Mouse (Mus musculus) left cerebral cortex, postnatal 10 days (tissue): ENCODE measurements around the gene Evc. TPM values are rescaled to one million over a fixed set of nuclear protein-coding genes. Genes with fewer than 3 reads are reported as not detected.

Experiments
- DNase-seq, 2 experiments: peaks; one replicate each; pipeline ENCODE4 v3.0.0; 2021 to 2022; ENCODE audit warnings: low spot score in 2 of 2, mixed read lengths in 1 of 2; ENCODE audit errors: extremely low spot score in 1 of 2
- intact Hi-C: fragments of 180-260 bp; cut with DNase I; formaldehyde crosslinking; loops from one replicate; pipeline ENCODE4 v1.15.1; 2025
- total RNA-seq, 2 experiments: library from RNA; stranded (reverse); gene quantifications; 2 replicates each; pipeline ENCODE4 v1.2.3; 2021

Gene Evc
- total RNA-seq, 2 experiments from 2014 or later, result 4.6 to 4.9 TPM

GRCm38 (mm10) chr5:37245651-37246050 is 91.0 kb downstream of the Evc start:
- DNase-seq, result peak; percentile 83 to 88
- intact Hi-C loops, result no loop called here

GRCm38 (mm10) chr5:37244666-37245242 is 91.9 kb downstream of the Evc start:
- DNase-seq, result no peak
- intact Hi-C loops, result loop anchor here (5.0 kb wide), 2 partner anchors 67 to 82 kb away; no protein-coding TSS in a partner anchor

GRCm38 (mm10) chr5:37244161-37244560 is 92.5 kb downstream of the Evc start:
- peak; percentile 73 to 74 for DNase-seq
- intact Hi-C loops, result loop anchor here (5.0 kb wide), 2 partner anchors 67 to 82 kb away; no protein-coding TSS in a partner anchor

- peak in 1 of 2 experiments; percentile 70 for DNase-seq
- intact Hi-C loops, result loop anchor here (5.0 kb wide), 2 partner anchors 66 to 81 kb away; no protein-coding TSS in a partner anchor
Observed at GRCm38 (mm10) chr5:37243169-37243886, 93.4 kb downstream of the Evc start.

GRCm38 (mm10) chr5:37242360-37243168 is 94.1 kb downstream of the Evc start:
- peak in 1 of 2 experiments; percentile 74 for DNase-seq
- intact Hi-C loops, result loop anchor here (5.0 kb wide), 2 partner anchors 65 to 80 kb away; no protein-coding TSS in a partner anchor

- intact Hi-C loops, result loop anchor here (5.0 kb wide), 2 partner anchors 64 to 79 kb away; no protein-coding TSS in a partner anchor
- DNase-seq, result peak; percentile 83 to 88
Observed at GRCm38 (mm10) chr5:37241651-37242151, 95.0 kb downstream of the Evc start, which contains the start of gene Crmp1. Gene Crmp1 (plus strand): TSS chr5:37241940.

GRCm38 (mm10) chr5:37241224-37241623 is 95.5 kb downstream of the Evc start:
- intact Hi-C loops, result loop anchor here (5.0 kb wide), 2 partner anchors 64 to 79 kb away; no protein-coding TSS in a partner anchor
- DNase-seq, result no peak

- DNase-seq, result no peak
- intact Hi-C loops, result loop anchor here (5.0 kb wide), 2 partner anchors 63 to 78 kb away; no protein-coding TSS in a partner anchor
Observed at GRCm38 (mm10) chr5:37240550-37240949, 96.1 kb downstream of the Evc start.

Other genes starting within 250 kb of the Evc start
- 100 to 1,000 TPM; 780 to 841 TPM for gene Crmp1, start 95.0 kb downstream of the Evc start, total RNA-seq
- gene Evc2, start 1.6 kb upstream of the Evc start, total RNA-seq, result 1 to 10 TPM; 3.2 to 3.4 TPM